Mouse (Mus musculus) neural tube, embryonic 15.5 days (tissue): ENCODE data around the gene Sae1. TPM values are rescaled to one million over a fixed set of nuclear protein-coding genes. Genes with fewer than 3 reads are reported as not detected.

Source experiments
- ATAC-seq: fragments of 200-750 bp; cut with Nextera tagmentation; 2 replicates; pipeline ENCODE4 v1.8.0; 2017; ENCODE audit warnings: mild to moderate bottlenecking, moderate TSS enrichment, moderate library complexity; ENCODE audit not compliant: low FRiP score
- H3K27ac ChIP-seq: fragments of 300-500 bp; sonication (generic); replicated peaks from 2 replicates; pipeline ENCODE4 v1.5.1; 2015; ENCODE audit warnings: mild to moderate bottlenecking, inconsistent platforms
- H3K27me3 ChIP-seq: fragments of 300-500 bp; sonication (generic); replicated peaks from 2 replicates; pipeline ENCODE4 v1.6.1; 2015; ENCODE audit warnings: inconsistent platforms
- H3K36me3 ChIP-seq: fragments of 300-500 bp; sonication (generic); 2 replicates; pipeline ENCODE4 v1.6.1; 2015; ENCODE audit warnings: inconsistent platforms
- H3K4me1 ChIP-seq: fragments of 300-500 bp; sonication (generic); 2 replicates; pipeline ENCODE4 v1.6.1; 2015; ENCODE audit warnings: inconsistent platforms
- H3K4me2 ChIP-seq: fragments of 300-500 bp; sonication (generic); 2 replicates; pipeline ENCODE4 v1.6.1; 2015; ENCODE audit warnings: inconsistent platforms, mild to moderate bottlenecking, moderate library complexity
- H3K4me3 ChIP-seq: fragments of 300-500 bp; sonication (generic); replicated peaks from 2 replicates; pipeline ENCODE4 v1.5.1; 2015; ENCODE audit warnings: mild to moderate bottlenecking, inconsistent platforms
- H3K9ac ChIP-seq: fragments of 300-500 bp; sonication (generic); replicated peaks from 2 replicates; pipeline ENCODE4 v1.6.1; 2015; ENCODE audit warnings: mild to moderate bottlenecking, inconsistent platforms
- H3K9me3 ChIP-seq: fragments of 300-500 bp; sonication (generic); replicated peaks from 2 replicates; pipeline ENCODE4 v1.6.1; 2016; ENCODE audit warnings: inconsistent platforms
- WGBS: fragments of 180-500 bp; shearing (Covaris S2); methylation state at CpG from one replicate; pipeline ENCODE4 v1.1.7; 2015; ENCODE audit warnings: mixed read lengths; 5-methylcytosine and 5-hydroxymethylcytosine counted together
- polyA plus RNA-seq: library from polyadenylated mRNA; unstranded; fragments of >200 nt; fragmentation: Nextera tagmentation; extraction: Ambion mirVana; gene quantifications from 2 replicates; pipeline ENCODE4 v1.2.1, GENCODE M21; 2015

Sae1 gene
- polyA plus RNA-seq, 1 experiment from 2014 or later, result 239 TPM

DNA sequence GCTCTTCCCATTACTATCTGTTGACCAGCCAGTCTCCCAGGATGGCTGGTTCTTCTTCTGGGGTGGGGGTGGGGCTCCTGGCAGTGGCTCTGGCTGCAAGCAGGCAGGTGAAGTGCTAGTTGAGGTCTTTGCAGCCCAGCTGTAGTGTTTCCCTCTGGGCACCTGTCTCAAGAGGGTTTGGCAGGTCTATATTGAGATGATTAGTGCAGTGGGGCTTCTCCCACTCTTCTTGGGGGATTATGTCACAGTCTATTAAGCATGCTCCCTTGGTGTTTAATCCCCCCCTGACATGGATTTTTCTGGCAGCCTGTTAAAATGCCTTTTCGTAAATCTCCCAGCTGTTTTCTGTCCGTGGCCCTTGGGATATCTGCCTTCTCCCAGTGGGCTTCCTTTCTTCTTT lies 25.3 kb upstream of the Sae1 start:
- peaks cover 24% of the 10 kb centered on the region for H3K4me1 ChIP-seq
- no peak overlapping the region for H3K9ac ChIP-seq
- WGBS, result 58% methylated on average over 2 of the region's 2 CpGs
- no peak overlapping the region for H3K4me2 ChIP-seq
- H3K27me3 ChIP-seq, result no peaks in the 10 kb centered on the region
- peaks cover 15% of the 10 kb centered on the region for H3K36me3 ChIP-seq
- H3K9me3 ChIP-seq, result no peaks in the 10 kb centered on the region
- no peak overlapping the region for H3K4me3 ChIP-seq
- no peak overlapping the region for H3K27ac ChIP-seq
- no peak for ATAC-seq

DNA sequence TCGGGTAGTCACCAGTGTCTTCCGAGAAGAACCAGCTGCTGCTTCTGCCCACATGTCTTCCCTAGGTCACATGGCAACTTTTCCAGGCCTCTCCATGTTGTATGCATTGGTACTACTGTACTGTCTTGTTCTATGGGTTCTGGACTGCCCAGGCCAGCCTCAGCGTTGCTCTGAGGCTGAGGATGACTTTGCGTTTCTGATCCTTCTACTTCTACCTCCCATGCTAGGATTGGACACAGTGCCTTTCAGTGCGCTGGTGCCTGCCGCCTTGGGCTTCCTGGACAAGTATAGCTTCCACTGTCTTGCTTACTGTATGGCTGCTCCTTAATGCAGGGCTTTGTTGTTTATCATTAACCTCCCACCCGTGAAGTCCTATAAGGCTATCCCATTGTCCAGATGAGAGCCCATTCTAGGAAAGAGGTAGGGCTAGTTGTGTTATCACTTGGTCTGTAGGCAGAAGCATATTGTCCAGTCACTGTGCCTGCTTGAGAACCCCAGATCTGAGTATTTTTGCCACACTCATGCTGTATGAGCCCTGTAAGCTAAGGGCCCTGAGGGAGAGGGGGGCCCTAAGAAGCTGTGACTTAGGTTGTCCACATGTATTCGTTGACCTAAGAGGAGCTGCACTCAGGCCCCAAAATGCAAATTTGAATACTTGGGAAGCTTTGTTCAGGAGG lies 24.8 kb upstream of the Sae1 start:
- Histone ChIP-seq H3K9me3 (no peaks in the 10 kb centered on the region), H3K4me1 (peaks cover 24% of the 10 kb centered on the region), H3K4me3 (no peak overlapping the region), H3K36me3 (peaks cover 10% of the 10 kb centered on the region), H3K4me2 (no peak overlapping the region), H3K27me3 (no peaks in the 10 kb centered on the region), H3K9ac (no peak overlapping the region), H3K27ac (no peak overlapping the region)
- ATAC-seq, result no peak
- 88% methylated on average over 8 of the region's 8 CpGs for WGBS

- no peaks in the 10 kb centered on the region for H3K27me3 ChIP-seq
- H3K4me3 ChIP-seq, result no peak overlapping the region
- no peaks in the 10 kb centered on the region for H3K9me3 ChIP-seq
- H3K4me1 ChIP-seq, result peaks cover 24% of the 10 kb centered on the region
- H3K36me3 ChIP-seq, result no peaks in the 10 kb centered on the region
- H3K27ac ChIP-seq, result no peak overlapping the region
- H3K9ac ChIP-seq, result no peak overlapping the region
- 93% methylated on average over 5 of the region's 5 CpGs for WGBS
- no peak for ATAC-seq
- H3K4me2 ChIP-seq, result no peak overlapping the region
Observed at GRCm38 (mm10) chr7:16411100-16411499, 23.5 kb upstream of the Sae1 start.

GRCm38 (mm10) chr7:16406978-16407377 lies 19.4 kb upstream of the Sae1 start:
- H3K36me3 ChIP-seq, result no peaks in the 10 kb centered on the region
- H3K9ac ChIP-seq, result no peak overlapping the region
- no peaks in the 10 kb centered on the region for H3K27me3 ChIP-seq
- 85% methylated on average over 3 of the region's 3 CpGs for WGBS
- ATAC-seq, result no peak
- peaks cover 35% of the 10 kb centered on the region for H3K4me1 ChIP-seq
- H3K4me2 ChIP-seq, result no peak overlapping the region
- H3K27ac ChIP-seq, result no peak overlapping the region
- no peaks in the 10 kb centered on the region for H3K9me3 ChIP-seq
- H3K4me3 ChIP-seq, result no peak overlapping the region

- Histone ChIP-seq H3K27ac (peak overlapping the region; percentile 77), H3K27me3 (no peaks in the 10 kb centered on the region), H3K9ac (peak overlapping the region; percentile 39; the same call in 1 of the 2 replicates), H3K4me1 (peaks cover 31% of the 10 kb centered on the region), H3K36me3 (no peaks in the 10 kb centered on the region), H3K4me2 (peak overlapping the region; percentile 71), H3K4me3 (peak overlapping the region; percentile 13; the same call in 1 of the 2 replicates), H3K9me3 (no peaks in the 10 kb centered on the region)
- WGBS, result 57% methylated on average over 11 of the region's 11 CpGs
- no peak for ATAC-seq
Observed at GRCm38 (mm10) chr7:16405516-16406351, 18.1 kb upstream of the Sae1 start.

GRCm38 (mm10) chr7:16405073-16405455 lies 17.5 kb upstream of the Sae1 start:
- Histone ChIP-seq H3K27me3 (no peaks in the 10 kb centered on the region), H3K27ac (peak overlapping the region; percentile 77), H3K36me3 (no peaks in the 10 kb centered on the region), H3K4me3 (0 out of 2 replicates have a peak overlapping the region, but pooled peaks have one; percentile 0), H3K9ac (no peak overlapping the region), H3K4me1 (peaks cover 31% of the 10 kb centered on the region), H3K4me2 (peak overlapping the region; percentile 71), H3K9me3 (no peaks in the 10 kb centered on the region)
- no peak for ATAC-seq
- 69% methylated on average over 2 of the region's 2 CpGs for WGBS

DNA sequence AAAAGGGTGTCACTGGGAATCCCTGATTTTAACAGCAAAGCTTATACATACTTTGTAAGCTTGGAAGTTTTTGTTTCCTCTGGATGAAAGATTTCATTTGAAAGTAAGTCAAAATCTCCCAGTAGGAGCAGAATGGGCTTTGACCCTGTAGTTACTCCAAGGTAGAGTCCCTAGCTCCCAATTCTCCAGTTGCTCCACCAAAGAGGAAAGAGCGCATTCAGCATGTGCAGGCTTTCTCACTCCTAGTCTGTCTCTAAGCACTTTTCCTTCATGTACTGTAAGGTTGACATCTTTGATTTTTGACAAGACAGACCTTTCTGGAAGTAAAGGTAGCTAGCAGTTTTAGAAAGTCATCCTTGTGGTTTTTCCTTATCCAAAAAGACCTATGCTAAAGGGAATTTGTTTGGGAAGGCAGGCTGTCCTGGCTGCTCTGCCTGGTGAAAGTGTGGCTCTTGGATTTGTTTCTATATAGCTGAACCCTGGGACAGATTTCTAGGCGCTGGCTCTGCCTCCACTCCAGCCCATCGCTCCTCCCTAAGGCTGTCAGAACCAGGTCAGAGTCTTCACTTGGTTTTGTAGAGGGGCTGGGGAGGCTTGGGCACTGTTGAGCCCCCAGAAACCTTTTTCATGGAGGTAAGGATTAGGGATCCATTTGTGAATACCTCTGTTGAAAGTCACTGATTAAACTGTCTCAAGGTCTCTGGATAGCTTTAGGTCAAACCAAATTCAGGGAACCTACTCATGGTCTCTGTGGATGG lies 16.9 kb upstream of the Sae1 start:
- Histone ChIP-seq H3K27me3 (no peaks in the 10 kb centered on the region), H3K4me3 (0 out of 2 replicates have a peak overlapping the region, but pooled peaks have one; percentile 0), H3K27ac (peak overlapping the region; percentile 77), H3K4me1 (peaks cover 31% of the 10 kb centered on the region), H3K4me2 (peak overlapping the region; percentile 71), H3K36me3 (no peaks in the 10 kb centered on the region), H3K9me3 (no peaks in the 10 kb centered on the region), H3K9ac (peak overlapping the region; percentile 32; the same call in 1 of the 2 replicates)
- no peak for ATAC-seq
- 83% methylated on average over 3 of the region's 3 CpGs for WGBS

- H3K36me3 ChIP-seq, result no peaks in the 10 kb centered on the region
- H3K27ac ChIP-seq, result peak overlapping the region; percentile 100
- ATAC-seq, result no peak
- peak overlapping the region; percentile 71 for H3K4me2 ChIP-seq
- WGBS, result 11% methylated on average over 21 of the region's 21 CpGs
- peak overlapping the region; percentile 100 for H3K9ac ChIP-seq
- H3K9me3 ChIP-seq, result no peaks in the 10 kb centered on the region
- H3K4me3 ChIP-seq, result peak overlapping the region; percentile 84
- no peaks in the 10 kb centered on the region for H3K27me3 ChIP-seq
- H3K4me1 ChIP-seq, result peaks cover 40% of the 10 kb centered on the region
Observed at GRCm38 (mm10) chr7:16402968-16403948, 15.7 kb upstream of the Sae1 start.

GRCm38 (mm10) chr7:16402449-16402848 lies 14.8 kb upstream of the Sae1 start:
- WGBS, result under 1% methylated on average over 9 of the region's 9 CpGs
- Histone ChIP-seq H3K4me3 (peak overlapping the region; percentile 84), H3K27ac (peak overlapping the region; percentile 100), H3K9ac (peak overlapping the region; percentile 100), H3K27me3 (no peaks in the 10 kb centered on the region), H3K36me3 (no peaks in the 10 kb centered on the region), H3K4me1 (peaks cover 40% of the 10 kb centered on the region), H3K9me3 (no peaks in the 10 kb centered on the region), H3K4me2 (peak overlapping the region; percentile 71)
- ATAC-seq, result no peak

DNA sequence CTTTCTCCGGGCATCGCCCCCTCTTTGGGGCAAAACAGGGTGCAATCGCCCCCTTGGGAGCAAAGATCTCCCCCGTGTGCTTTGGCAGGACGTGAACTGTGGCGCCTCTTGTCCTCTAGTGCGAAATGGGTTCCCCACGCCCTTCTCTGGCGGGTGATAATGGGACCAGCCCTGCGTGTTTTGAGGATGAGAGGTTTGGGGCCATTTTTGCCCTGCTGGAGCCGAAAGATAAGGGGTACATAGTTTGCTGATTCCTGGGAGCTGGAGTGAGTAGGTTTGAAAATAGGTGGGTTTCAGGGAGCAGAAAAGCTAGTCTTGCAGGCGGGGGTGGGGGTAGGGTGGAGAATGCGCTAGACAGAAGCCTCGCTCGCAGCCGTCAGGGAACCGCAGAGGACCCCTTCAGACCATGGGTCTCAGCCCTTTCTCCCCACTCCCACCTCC lies 14.4 kb upstream of the Sae1 start:
- H3K9ac ChIP-seq, result peak overlapping the region; percentile 100
- H3K4me3 ChIP-seq, result peak overlapping the region; percentile 84
- peak overlapping the region; percentile 71 for H3K4me2 ChIP-seq
- no peaks in the 10 kb centered on the region for H3K9me3 ChIP-seq
- H3K27me3 ChIP-seq, result no peaks in the 10 kb centered on the region
- no peaks in the 10 kb centered on the region for H3K36me3 ChIP-seq
- H3K4me1 ChIP-seq, result peaks cover 40% of the 10 kb centered on the region
- peak overlapping the region; percentile 100 for H3K27ac ChIP-seq
- ATAC-seq, result no peak
- under 1% methylated on average over 17 of the region's 17 CpGs for WGBS
